Mouse (Mus musculus) adrenal gland (tissue): ENCODE data around the gene Tpcn1.

Source experiments
- intact Hi-C: fragments of 180-260 bp; cut with DNase I; formaldehyde crosslinking; loops from one replicate; pipeline ENCODE4 v1.15.1; 2025

Gene Tpcn1

GRCm38 (mm10) chr5:120560616-120561311, 27.7 kb downstream of the Tpcn1 start:
- intact Hi-C loops = no loop called here

DNA sequence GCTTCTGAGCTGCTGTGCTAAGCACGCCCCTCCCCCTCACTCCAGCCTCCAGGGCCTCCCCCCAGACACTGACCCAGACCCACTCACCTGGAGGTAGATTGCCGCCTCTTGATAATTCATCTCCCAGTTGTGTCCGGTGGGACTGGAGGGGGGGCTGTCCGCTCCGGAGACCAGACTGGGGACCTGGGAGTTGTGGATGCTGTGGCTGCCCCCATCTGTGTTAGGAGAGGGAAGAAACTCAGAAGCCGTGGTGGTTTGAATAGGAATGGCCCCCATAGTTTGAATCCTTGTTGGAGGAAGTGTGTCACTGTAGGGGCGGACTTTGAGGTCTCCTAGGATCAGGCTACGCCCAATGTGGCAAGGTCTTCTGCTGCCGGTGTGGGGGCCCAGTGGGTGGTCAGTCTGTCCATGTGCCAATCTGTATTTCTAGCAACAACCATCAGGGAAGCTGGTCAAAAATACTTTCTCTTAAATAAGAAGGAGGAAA, 28.3 kb downstream of the Tpcn1 start:
- intact Hi-C loops = no loop called here

GRCm38 (mm10) chr5:120558762-120559161, 29.7 kb downstream of the Tpcn1 start:
- intact Hi-C loops = no loop called here

DNA sequence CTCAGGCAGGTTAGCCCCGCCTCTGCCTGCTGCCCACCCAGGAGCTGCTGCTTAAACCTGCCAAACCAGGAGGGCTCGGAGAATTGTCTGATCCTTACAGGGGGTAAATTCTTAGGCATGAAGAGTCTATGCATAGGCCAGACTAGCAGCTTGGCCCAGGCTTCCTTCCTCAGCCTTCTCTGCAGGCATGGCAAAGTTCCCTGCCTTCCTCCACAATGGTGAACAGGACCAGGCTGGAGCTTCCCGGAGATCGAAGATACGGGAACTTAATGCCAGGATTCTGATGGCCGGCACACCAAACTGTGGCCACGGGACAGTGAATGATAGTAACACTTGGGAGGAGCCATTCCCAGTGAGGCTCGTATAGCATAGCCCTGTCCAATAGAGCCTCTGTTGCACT, 30.4 kb downstream of the Tpcn1 start:
- intact Hi-C loops = no loop called here

DNA sequence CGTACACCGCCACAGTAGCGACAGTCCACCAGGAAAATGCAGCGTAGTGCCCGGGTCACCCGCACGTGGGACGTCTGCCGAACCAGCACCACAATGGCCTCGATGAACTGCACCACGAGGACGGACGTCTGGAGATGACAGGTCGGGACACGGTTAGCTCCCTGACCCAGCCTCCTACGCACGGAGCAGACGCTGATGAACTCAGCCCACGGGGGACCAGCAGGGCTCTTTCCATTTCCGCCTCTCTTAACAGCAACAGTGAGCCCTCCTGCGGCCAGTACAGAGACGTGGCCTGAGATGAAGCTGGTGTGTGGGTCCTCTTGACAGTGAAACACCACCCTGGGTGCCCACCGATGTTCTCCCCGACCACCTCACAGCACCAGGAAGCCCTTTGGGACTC, 32.6 kb downstream of the Tpcn1 start:
- intact Hi-C loops = no loop called here

DNA sequence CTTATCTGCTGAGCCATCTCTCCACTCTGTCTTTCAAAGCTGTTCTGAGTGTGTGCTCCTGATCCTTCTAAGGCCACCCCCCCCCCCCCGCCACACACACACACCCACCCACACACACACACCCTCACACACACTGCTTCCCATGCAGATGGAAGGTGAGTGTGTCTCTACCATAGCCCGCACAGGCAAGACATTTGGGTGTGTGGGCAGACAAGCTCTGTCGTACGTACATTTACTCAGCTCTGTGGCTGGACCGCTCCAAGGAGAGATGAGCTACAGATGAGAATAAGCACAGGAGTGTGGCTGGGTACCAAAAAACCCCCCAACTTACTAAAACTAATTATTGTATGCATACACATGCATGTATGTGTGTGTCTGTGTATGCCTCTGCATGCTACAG, 37.8 kb downstream of the Tpcn1 start:
- intact Hi-C loops = loop anchor here (5.0 kb wide), 1 partner anchor 37 kb away; the partner anchor contains the start of genes Iqcd and Tpcn1

- intact Hi-C loops = loop anchor here (5.0 kb wide), 1 partner anchor 37 kb away; the partner anchor contains the start of genes Iqcd and Tpcn1
Measured at GRCm38 (mm10) chr5:120550137-120550536, 38.3 kb downstream of the Tpcn1 start.

DNA sequence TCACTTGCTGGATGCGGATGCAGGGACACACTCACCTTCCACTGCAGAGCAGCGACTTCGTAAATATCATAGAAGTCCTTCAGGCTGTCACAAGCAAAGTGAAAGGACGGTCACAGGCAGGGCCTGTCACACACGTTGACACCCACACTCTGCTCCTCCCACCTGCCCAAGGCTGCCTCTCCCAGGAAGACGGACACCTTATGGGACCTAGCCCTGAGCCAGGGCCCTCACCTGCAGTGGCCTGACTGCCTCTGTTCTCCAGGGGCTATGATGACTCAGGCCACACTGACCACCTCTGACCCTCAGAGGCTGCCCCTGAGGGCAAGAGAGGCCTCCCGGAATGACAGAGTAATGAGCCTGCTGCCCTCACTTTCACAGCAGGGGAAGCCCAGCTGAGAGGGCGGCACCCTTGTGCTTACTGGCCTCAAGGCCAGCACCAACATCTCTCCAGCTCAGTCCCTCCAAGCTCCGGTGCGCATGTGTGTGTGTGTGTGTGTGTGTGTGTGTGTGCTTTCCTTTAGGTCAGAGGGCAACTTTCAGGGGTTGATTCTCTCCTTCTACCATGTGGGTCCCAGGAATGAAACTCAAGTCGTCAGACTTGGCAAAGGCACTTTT, 40.1 kb downstream of the Tpcn1 start:
- intact Hi-C loops = no loop called here

DNA sequence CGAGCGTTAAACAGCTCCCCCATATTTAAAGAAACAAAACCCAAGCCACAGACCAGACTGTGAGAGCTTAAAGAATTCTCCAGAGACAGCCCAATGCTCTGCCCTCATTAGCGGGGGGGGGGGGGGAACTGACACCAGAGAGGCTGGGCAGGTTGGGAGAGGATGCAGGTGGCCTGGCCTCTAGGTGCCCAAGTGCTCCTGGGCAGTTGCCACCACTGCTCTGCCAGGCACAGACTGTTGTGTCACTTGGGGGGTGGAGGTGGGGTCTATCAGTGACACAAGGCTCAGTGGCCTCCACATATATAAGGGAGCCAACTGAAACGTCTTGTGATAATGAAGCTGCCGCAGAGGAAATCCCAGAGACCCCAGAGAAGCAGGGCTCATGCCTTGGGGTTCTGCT, 51.8 kb downstream of the Tpcn1 start:
- intact Hi-C loops = no loop called here

GRCm38 (mm10) chr5:120536046-120536445, 52.4 kb downstream of the Tpcn1 start:
- intact Hi-C loops = no loop called here

- intact Hi-C loops = no loop called here
Measured at GRCm38 (mm10) chr5:120534686-120535075, 53.8 kb downstream of the Tpcn1 start.

DNA sequence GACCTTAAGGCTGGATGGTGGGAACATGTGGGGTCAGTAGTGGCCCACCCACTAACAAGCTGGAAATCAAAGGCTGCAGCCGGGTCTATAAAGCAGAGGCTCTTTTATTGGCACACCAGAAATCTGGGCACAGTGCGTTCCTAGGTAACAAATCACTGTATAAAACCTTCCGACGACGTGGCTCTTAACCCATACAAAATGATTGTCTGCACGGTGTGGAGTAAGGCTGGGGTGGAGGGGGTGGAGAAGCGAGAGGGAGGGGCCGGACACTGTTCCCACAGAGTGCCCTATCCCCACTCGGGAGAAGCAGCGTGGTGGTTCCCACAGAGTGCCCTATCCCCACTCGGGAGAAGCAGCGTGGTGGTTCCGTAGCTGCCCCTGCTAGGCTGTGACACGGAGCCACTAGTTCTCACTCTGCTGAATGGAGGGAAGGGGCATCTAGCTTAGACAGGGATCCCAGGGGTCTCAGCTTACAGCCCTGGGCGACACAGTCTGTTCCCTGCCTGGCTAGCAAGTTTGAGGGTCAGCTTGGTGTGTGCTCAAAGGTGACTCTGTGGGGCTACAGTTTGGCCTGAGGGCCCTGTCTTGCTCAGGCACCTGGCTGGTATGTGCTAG, 54.3 kb downstream of the Tpcn1 start:
- intact Hi-C loops = no loop called here

DNA sequence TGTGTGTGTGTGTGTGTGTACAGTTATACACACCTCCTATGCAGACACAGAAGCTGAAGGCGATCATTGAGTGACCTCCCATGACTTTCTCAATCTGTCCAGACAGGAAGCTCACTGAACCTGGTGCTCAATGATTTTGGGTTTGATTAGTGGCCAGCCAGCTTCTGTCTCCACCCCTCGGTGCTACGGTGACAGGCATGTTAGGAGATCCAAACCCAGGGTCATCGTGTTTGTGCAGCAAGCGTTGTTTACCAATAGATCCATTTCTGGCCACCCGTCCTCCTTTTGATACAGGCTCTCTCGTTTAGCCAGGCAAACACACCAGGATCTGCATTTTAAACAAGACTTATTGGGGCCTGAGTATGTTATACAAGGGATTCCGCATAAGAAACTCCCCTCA, 56.8 kb downstream of the Tpcn1 start:
- intact Hi-C loops = no loop called here

GRCm38 (mm10) chr5:120527296-120527964, 61.0 kb downstream of the Tpcn1 start:
- intact Hi-C loops = no loop called here

DNA sequence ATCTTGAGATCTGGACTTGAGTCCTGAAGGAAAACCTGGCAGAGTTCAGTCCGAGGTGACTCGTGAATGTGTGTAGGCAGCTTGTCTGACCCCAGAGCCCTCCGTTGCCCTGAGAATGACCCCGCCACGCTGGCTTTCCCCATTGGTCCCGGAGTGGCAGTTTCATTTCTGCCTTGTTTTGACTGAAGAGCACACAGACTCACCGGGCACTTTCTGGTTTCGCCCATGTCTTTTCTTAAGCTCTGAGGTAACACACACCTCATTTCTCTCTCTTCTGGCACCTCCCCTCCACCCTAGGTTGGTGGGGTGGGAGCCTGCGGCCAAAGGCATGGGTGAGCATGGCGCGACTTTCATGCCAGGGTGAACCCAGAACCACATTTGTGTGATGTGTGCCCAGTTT, 62.2 kb downstream of the Tpcn1 start:
- intact Hi-C loops = no loop called here

- intact Hi-C loops = no loop called here
Measured at GRCm38 (mm10) chr5:120525737-120526136, 62.7 kb downstream of the Tpcn1 start.

- intact Hi-C loops = no loop called here
Measured at GRCm38 (mm10) chr5:120524736-120525135, 63.7 kb downstream of the Tpcn1 start.

- intact Hi-C loops = no loop called here
Measured at GRCm38 (mm10) chr5:120522649-120523048, 65.8 kb downstream of the Tpcn1 start.

- intact Hi-C loops = no loop called here
Measured at GRCm38 (mm10) chr5:120517552-120517951, 70.9 kb downstream of the Tpcn1 start.

DNA sequence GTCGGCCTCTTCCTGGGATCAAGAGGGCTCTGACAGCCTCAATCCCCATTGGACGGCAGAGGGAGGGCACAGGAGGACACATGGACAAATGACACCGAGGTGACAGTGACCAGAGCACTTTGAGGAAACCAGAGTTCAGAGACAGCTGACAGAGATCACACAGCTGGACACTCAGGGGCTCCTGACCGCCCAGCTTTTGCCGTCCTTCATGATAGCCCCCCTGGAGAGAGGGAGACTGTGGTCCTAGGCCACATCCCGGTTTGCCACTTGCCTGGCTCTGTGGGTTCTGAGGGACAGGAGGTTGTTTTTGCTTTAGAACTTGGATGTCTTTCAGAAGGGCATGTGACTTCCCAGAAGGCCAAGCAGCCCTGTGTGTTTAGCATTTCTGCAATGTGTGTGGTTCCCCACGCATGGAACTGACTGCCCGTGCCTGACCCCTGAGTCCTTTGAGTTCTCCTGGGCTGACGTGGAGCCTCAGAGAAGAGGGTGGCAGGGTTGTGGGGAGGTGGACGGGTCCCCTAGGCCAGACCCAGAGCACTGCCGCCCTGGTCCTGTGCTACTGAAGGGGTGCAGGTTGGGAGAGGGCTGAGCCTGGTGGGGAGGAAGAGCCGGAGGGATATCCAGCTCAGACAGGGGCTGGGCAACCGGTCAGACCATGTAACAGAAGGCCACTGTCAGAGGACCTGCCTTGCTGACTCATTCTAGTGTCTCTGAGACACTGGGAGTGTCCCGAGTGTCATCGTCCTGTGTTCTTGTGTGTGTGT, 72.1 kb downstream of the Tpcn1 start:
- intact Hi-C loops = no loop called here

- intact Hi-C loops = no loop called here
Measured at GRCm38 (mm10) chr5:120515451-120515850, 73.0 kb downstream of the Tpcn1 start.
